Mouse (Mus musculus): ENCODE data around the gene Olfr124. TPM values are rescaled to one million over a fixed set of nuclear protein-coding genes. Genes with fewer than 3 reads are reported as not detected.

Olfr124 gene
- total RNA-seq (2021), result not detected
- long read RNA-seq, experiment 1, result 0 reads
- long read RNA-seq, experiment 2, result 0 reads

DNA sequence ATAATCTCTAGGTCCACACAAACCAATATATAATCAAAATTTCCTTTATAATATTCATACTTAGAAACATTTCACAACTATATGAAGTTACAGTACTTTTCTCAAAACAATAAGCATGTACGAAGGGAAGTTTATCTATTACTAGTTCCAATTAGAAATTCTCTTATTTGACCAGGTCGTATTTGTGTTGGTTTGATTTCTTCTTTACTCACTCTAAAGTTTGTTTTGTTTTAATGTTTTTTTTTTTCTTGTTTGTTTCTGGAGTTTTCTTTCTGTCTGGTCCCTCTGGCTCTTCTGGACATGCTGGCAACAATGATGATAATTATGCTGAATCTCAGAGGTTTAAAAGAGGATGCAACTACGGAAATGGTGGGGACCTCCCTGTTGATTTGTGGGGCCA lies at the start of gene Olfr124:
Gene Olfr124, plus strand, starts transcription at position 301 of the 400 bp plus-strand sequence.
- DNase-seq, result no peak
- intact Hi-C loops (cut with DNase I), result no loop called here

DNA sequence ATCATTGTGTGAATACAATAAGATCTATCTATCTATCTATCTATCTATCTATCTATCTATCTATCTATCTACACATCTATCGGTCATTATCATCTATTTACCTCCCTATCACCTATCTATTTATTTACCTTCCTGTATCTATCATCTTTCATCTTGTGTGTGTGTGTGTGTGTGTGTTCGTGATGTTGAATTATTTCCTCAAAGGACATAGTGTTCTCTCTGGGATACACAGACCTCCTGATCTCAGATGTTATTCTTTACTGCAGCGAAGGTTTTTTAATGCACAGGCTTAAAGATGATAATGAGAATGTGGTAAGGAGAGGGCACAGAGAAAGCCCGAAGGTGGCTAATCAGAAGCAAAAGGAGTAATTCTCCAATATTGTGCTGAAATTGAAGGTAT lies 31.4 kb upstream of the Olfr124 start, which contains the start of gene Olfr122:
Gene Olfr122, plus strand, starts transcription at position 301 of the 400 bp plus-strand sequence.
- intact Hi-C loops (cut with DNase I), result no loop called here
- no peak for DNase-seq

DNA sequence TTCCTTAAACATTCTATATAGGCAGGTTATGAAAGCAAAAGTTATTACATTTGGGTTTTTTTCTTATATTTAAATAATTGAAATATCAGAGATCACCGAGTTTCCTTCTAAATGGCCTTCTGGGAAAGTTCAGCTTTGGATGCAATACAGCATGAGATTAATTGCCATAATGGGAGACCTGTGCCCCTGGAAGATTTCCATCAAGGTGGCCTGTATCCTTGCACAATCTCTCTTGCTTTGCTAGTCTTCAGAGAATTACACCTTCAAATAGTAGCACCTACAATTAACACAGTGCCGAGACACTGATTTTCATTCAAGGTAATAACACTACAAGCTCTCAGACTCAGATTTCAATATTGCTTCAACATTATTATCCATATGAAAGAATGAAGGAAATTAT lies 6.5 kb upstream of the Olfr124 start, which contains the start of gene Olfr123:
Gene Olfr123, plus strand, starts transcription at position 301 of the 400 bp plus-strand sequence.
- intact Hi-C loops (cut with DNase I), result no loop called here
- no peak for DNase-seq

DNA sequence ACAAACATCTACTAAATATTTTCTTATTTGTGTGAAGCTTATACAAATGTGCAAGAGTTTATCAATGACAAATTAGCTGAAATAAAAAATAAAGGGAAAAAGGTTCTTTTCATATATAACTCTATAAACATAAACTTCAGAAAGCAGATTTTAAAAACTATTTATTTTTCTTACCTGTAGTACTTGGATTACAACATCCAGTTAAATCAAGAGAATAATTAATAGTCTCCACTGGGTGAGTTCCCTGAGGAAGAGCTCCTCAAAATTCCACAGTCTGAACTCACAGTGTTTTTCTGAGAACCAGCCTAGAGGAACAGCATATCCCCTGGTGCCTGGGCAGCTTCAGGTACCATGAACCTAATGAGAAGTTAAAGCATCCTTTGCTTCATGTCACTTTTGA lies 33.0 kb downstream of the Olfr124 start, which contains the start of gene Olfr125:
Gene Olfr125, plus strand, starts transcription at position 301 of the 400 bp plus-strand sequence.
- DNase-seq, result no peak

DNA sequence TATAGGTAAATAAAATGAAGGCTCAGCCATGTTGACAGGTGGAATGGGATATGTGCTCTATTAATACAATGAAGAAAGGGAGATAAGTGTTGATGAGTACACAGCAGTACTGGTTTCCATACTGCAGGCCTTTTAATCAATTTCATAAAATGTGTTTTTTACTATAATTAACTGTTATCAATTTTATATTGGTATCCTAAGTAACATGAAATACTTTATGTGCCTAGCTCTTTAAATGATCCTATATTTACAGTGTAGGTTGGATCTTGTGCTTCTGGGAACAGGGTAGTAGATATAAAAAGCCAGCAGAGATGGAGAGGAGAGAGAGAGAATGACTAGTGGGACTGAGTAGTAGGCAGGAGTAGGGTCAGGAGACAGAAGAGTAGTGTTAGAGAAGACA lies 47.5 kb downstream of the Olfr124 start, which contains the start of gene Olfr126:
Gene Olfr126, plus strand, starts transcription at position 301 of the 400 bp plus-strand sequence.
- intact Hi-C loops (cut with DNase I), result no loop called here

More for the DNA sequence above, 33.0 kb downstream of the Olfr124 start, which contains the start of gene Olfr125:
- intact Hi-C loops (cut with DNase I), result no loop called here

More for the DNA sequence above, 47.5 kb downstream of the Olfr124 start, which contains the start of gene Olfr126:
- no peak for DNase-seq

Other genes starting within 250 kb of the Olfr124 start
- gene Olfr112, start 230.4 kb upstream of the Olfr124 start, total RNA-seq (2021), result not detected
- gene Olfr113, start 222.2 kb upstream of the Olfr124 start, total RNA-seq (2021), result not detected
- not detected for gene Olfr114, start 207.1 kb upstream of the Olfr124 start, total RNA-seq (2021)
- not detected for gene Olfr115, start 172.8 kb upstream of the Olfr124 start, total RNA-seq (2021)
- not detected for gene Olfr116, start 172.7 kb upstream of the Olfr124 start, total RNA-seq (2021)
- gene Olfr117, start 136.1 kb upstream of the Olfr124 start, total RNA-seq (2021), result not detected
- not detected for gene Olfr118, start 132.9 kb upstream of the Olfr124 start, total RNA-seq (2021)
- gene Olfr119, start 103.3 kb upstream of the Olfr124 start, total RNA-seq (2021), result not detected
- not detected for gene Olfr120, start 78.1 kb upstream of the Olfr124 start, total RNA-seq (2021)
- gene Olfr121, start 51.0 kb upstream of the Olfr124 start, total RNA-seq (2021), result not detected
- gene Olfr122, start 31.3 kb upstream of the Olfr124 start, total RNA-seq (2021), result not detected
- not detected for gene Olfr123, start 6.4 kb upstream of the Olfr124 start, total RNA-seq (2021)
- gene Olfr125, start 33.1 kb downstream of the Olfr124 start, total RNA-seq (2021), result not detected
- not detected for gene Olfr126, start 47.6 kb downstream of the Olfr124 start, total RNA-seq (2021)
- gene Olfr127, start 100.5 kb downstream of the Olfr124 start, total RNA-seq (2021), result not detected
- not detected for gene Olfr128, start 120.7 kb downstream of the Olfr124 start, total RNA-seq (2021)
- not detected for gene Olfr761, start 153.2 kb downstream of the Olfr124 start, total RNA-seq (2021)